Mouse (Mus musculus) heart, postnatal 0 days (tissue): ENCODE data around the gene Pias4.

Source experiments
- CTCF ChIP-seq: IDR thresholded peaks from 2 replicates; pipeline ENCODE4 v1.5.1; 2016; ENCODE audit warnings: antibody characterized with exemption, control low read depth, low read depth
- EP300 ChIP-seq: IDR thresholded peaks from 2 replicates; pipeline ENCODE4 v1.6.1; 2016; ENCODE audit warnings: antibody characterized with exemption, low read depth

- no peak for TF ChIP-seq CTCF
- no peak for TF ChIP-seq EP300
Observed at GRCm38 (mm10) chr10:81119625-81120024, 48.1 kb downstream of the Pias4 start.
